Comparison of ENCODE assay signal across 8 mouse cellular contexts in the genomic region with DNA sequence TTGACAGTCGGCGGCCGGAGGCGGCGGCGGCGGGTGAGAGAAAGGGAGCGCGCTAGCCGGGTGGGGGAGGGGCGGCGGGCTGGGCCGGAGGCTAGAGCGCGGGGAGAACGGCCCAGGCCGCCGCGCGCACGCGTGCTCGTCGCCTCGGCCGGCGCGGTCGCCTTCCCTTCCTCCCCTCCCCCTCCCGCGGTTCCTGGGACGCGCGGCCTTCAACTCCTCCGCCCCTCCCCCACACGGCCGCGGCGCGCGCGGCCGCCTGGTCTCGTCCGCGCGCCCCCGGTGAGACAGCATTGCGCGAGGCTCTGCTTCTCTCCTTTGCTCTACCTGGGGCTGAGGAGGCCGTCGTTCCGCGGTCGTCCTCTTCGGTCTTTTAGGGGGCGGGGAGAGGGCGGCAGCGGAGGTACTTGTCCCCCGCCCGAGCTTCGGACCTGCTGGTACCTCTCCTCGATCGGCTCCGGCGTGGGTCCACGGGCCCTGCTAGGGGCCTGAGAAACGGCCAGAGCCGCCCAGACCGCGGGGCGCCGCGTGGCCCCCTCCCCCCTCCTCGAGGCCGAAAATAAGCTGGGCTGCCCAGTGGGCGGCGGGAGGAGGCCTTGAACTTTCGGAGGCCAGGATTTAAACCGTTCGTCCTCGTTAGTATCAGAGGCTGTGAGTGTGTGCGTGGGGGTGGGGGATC. TPM values are rescaled to one million over a fixed set of nuclear protein-coding genes. Genes with fewer than 3 reads are reported as not detected.
DNase-seq lines count a peak whose midpoint lies in the region; ATAC-seq and TF ChIP-seq lines count a peak whose summit lies in the region.

No protein-coding gene starts in this region.

- WGBS in kidney, adult 2 months, result under 1% methylated on average over 59 of the region's 83 CpGs
- under 1% methylated on average over 63 of the region's 83 CpGs for WGBS in hindbrain, embryonic 14.5 days
- under 1% methylated on average over 56 of the region's 83 CpGs for WGBS in limb, embryonic 13.5 days
- WGBS in midbrain, embryonic 12.5 days, result under 1% methylated on average over 59 of the region's 83 CpGs

- H3K36me3 ChIP-seq in kidney, adult 2 months (ENCODE audit: control insufficient read depth, insufficient read depth, low read length), result peaks cover under 1% of the 10 kb centered on the region; the same call in 1 of the 2 replicates
- peaks cover 14% of the 10 kb centered on the region for H3K36me3 ChIP-seq in hindbrain, embryonic 14.5 days (replicated peaks; ENCODE audit: control insufficient read depth, insufficient read depth)
- H3K36me3 ChIP-seq in limb, embryonic 13.5 days, result peaks cover 19% of the 10 kb centered on the region
- peaks cover 15% of the 10 kb centered on the region for H3K36me3 ChIP-seq in midbrain, embryonic 12.5 days
- peaks cover 2% of the 10 kb centered on the region for H3K36me3 ChIP-seq in splenic B cell, adult 2 months (ENCODE audit: control insufficient read depth, insufficient read depth, low read length, poor library complexity, severe bottlenecking)

- peak; percentile 46 for ATAC-seq in erythroid progenitor cell, adult 5-6 weeks (replicated peaks; ENCODE audit: low FRiP score, poor library complexity, severe bottlenecking)
- ATAC-seq in hindbrain, embryonic 14.5 days (ENCODE audit: low FRiP score), result peak; percentile 70
- ATAC-seq in limb, embryonic 13.5 days (ENCODE audit: low FRiP score, low read depth), result peak; percentile 54
- peak; percentile 74 for ATAC-seq in midbrain, embryonic 12.5 days (ENCODE audit: low FRiP score, low read depth)

- peak overlapping the region; percentile 93 for H3K27ac ChIP-seq in kidney, adult 2 months (ENCODE audit: insufficient read depth, low read depth, low read length)
- peak overlapping the region; percentile 98 for H3K27ac ChIP-seq in hindbrain, embryonic 14.5 days
- H3K27ac ChIP-seq in limb, embryonic 13.5 days, result peak overlapping the region; percentile 97
- peak overlapping the region; percentile 98 for H3K27ac ChIP-seq in midbrain, embryonic 12.5 days (replicated peaks)

- H3K9ac ChIP-seq in hindbrain, embryonic 14.5 days, result peak overlapping the region; percentile 95
- H3K9ac ChIP-seq in limb, embryonic 13.5 days, result peak overlapping the region; percentile 99
- peak overlapping the region; percentile 93 for H3K9ac ChIP-seq in midbrain, embryonic 12.5 days (replicated peaks)

- DNase-seq in kidney, adult 2 months, result peak; percentile 89
- no peak for DNase-seq in kidney, adult 11 months
- DNase-seq in c-Kit-negative CD71-positive TER-119-positive erythroid progenitor cells, embryonic 14.5 days (ENCODE audit: low read depth, low spot score), result peak; percentile 80
- peak; percentile 89 for DNase-seq in hindbrain, embryonic 14.5 days (ENCODE audit: low spot score)
- DNase-seq in splenic B cell, adult 2 months (ENCODE audit: low read depth, low spot score), result peak; percentile 80

- H3K9me3 ChIP-seq in hindbrain, embryonic 14.5 days (ENCODE audit: control insufficient read depth, low read length), result no peaks in the 10 kb centered on the region
- no peaks in the 10 kb centered on the region for H3K9me3 ChIP-seq in limb, embryonic 13.5 days
- no peaks in the 10 kb centered on the region for H3K9me3 ChIP-seq in midbrain, embryonic 12.5 days

- H3K27me3 ChIP-seq in kidney, adult 2 months (replicated peaks; ENCODE audit: control insufficient read depth, insufficient read depth, low read length), result no peaks in the 10 kb centered on the region
- H3K27me3 ChIP-seq in hindbrain, embryonic 14.5 days (ENCODE audit: control insufficient read depth, insufficient read depth, low read length), result no peaks in the 10 kb centered on the region
- no peaks in the 10 kb centered on the region for H3K27me3 ChIP-seq in limb, embryonic 13.5 days
- no peaks in the 10 kb centered on the region for H3K27me3 ChIP-seq in midbrain, embryonic 12.5 days
- no peaks in the 10 kb centered on the region for H3K27me3 ChIP-seq in splenic B cell, adult 2 months (ENCODE audit: control insufficient read depth, insufficient read depth, low read length, poor library complexity, severe bottlenecking)

- peak overlapping the region; percentile 76 for H3K4me2 ChIP-seq in hindbrain, embryonic 14.5 days (replicated peaks)
- H3K4me2 ChIP-seq in limb, embryonic 13.5 days (replicated peaks), result peak overlapping the region; percentile 95
- peak overlapping the region; percentile 92 for H3K4me2 ChIP-seq in midbrain, embryonic 12.5 days (replicated peaks)

- peak overlapping the region; percentile 99 for H3K4me3 ChIP-seq in kidney, adult 2 months (ENCODE audit: insufficient read depth, low read depth, low read length)
- H3K4me3 ChIP-seq in hindbrain, embryonic 14.5 days (replicated peaks; ENCODE audit: low read length), result peak overlapping the region; percentile 97
- H3K4me3 ChIP-seq in limb, embryonic 13.5 days, result peak overlapping the region; percentile 99
- H3K4me3 ChIP-seq in midbrain, embryonic 12.5 days, result peak overlapping the region; percentile 95

- H3K4me1 ChIP-seq in kidney, adult 2 months (ENCODE audit: control insufficient read depth, insufficient read depth, low read length), result peaks cover 10% of the 10 kb centered on the region
- H3K4me1 ChIP-seq in hindbrain, embryonic 14.5 days (replicated peaks; ENCODE audit: control insufficient read depth, insufficient read depth, low read length), result peaks cover 34% of the 10 kb centered on the region
- peaks cover 32% of the 10 kb centered on the region for H3K4me1 ChIP-seq in limb, embryonic 13.5 days
- H3K4me1 ChIP-seq in midbrain, embryonic 12.5 days, result peaks cover 33% of the 10 kb centered on the region

- no peak for TF ChIP-seq CTCF in kidney, adult 2 months (conservative IDR thresholded peaks at IDR 0.05; ENCODE audit: insufficient read depth, insufficient read length, low read depth, low read length)

- no peak for TF ChIP-seq POLR2A in kidney, adult 2 months (IDR thresholded peaks at IDR 0.05; ENCODE audit: low read depth, low read length)

RNA-seq across cellular contexts. Expression of gene Srrm2, which starts 13.2 kb away (rescaled TPM):
- 394 and 443 TPM in 2 replicates for polyA plus RNA-seq in kidney, adult 2 months (2012; rRNA removed)
- 468 and 572 TPM in 2 replicates for total RNA-seq in erythroid progenitor cell, adult 5-6 weeks (2015; ENCODE audit: low replicate concordance)
- 294 and 325 TPM in 2 replicates for total RNA-seq in erythroid progenitor cell, adult 5-6 weeks (2017; ENCODE audit: low replicate concordance)
- polyA plus RNA-seq in hindbrain, embryonic 14.5 days (2014; fragmentation: Nextera tagmentation; extraction: Ambion mirVana), result 390 and 455 TPM in 2 replicates
- polyA plus RNA-seq in limb, embryonic 13.5 days (2015; fragmentation: Nextera tagmentation; extraction: Ambion mirVana), result 606 and 615 TPM in 2 replicates
- polyA plus RNA-seq in midbrain, embryonic 12.5 days (2016; fragmentation: Nextera tagmentation; extraction: Ambion mirVana), result 736 and 744 TPM in 2 replicates

RNA-seq across cellular contexts. Expression of gene Flywch2, which starts 17.6 kb away (rescaled TPM):
- polyA plus RNA-seq in kidney, adult 2 months (2012; rRNA removed), result 9.3 and 12.2 TPM in 2 replicates
- not detected in 2 replicates for total RNA-seq in erythroid progenitor cell, adult 5-6 weeks (2015; ENCODE audit: low replicate concordance)
- total RNA-seq in erythroid progenitor cell, adult 5-6 weeks (2017; ENCODE audit: low replicate concordance), result not detected in 2 replicates
- 75.4 and 78.4 TPM in 2 replicates for polyA plus RNA-seq in hindbrain, embryonic 14.5 days (2014; fragmentation: Nextera tagmentation; extraction: Ambion mirVana)
- 68.0 and 70.5 TPM in 2 replicates for polyA plus RNA-seq in limb, embryonic 13.5 days (2015; fragmentation: Nextera tagmentation; extraction: Ambion mirVana)
- polyA plus RNA-seq in midbrain, embryonic 12.5 days (2016; fragmentation: Nextera tagmentation; extraction: Ambion mirVana), result 33.6 and 37.2 TPM in 2 replicates

RNA-seq across cellular contexts. Expression of gene Elob, which starts 25.4 kb away (rescaled TPM):
- 687 and 762 TPM in 2 replicates for polyA plus RNA-seq in kidney, adult 2 months (2012; rRNA removed)
- total RNA-seq in erythroid progenitor cell, adult 5-6 weeks (2015; ENCODE audit: low replicate concordance), result 137 and 167 TPM in 2 replicates
- total RNA-seq in erythroid progenitor cell, adult 5-6 weeks (2017; ENCODE audit: low replicate concordance), result 51.7 and 117 TPM in 2 replicates
- polyA plus RNA-seq in hindbrain, embryonic 14.5 days (2014; fragmentation: Nextera tagmentation; extraction: Ambion mirVana), result 1,176 and 1,404 TPM in 2 replicates
- 1,219 and 1,256 TPM in 2 replicates for polyA plus RNA-seq in limb, embryonic 13.5 days (2015; fragmentation: Nextera tagmentation; extraction: Ambion mirVana)
- polyA plus RNA-seq in midbrain, embryonic 12.5 days (2016; fragmentation: Nextera tagmentation; extraction: Ambion mirVana), result 1,125 and 1,165 TPM in 2 replicates

RNA-seq across cellular contexts. Expression of gene Flywch1, which starts 32.1 kb away (rescaled TPM):
- 41.7 and 45.2 TPM in 2 replicates for polyA plus RNA-seq in kidney, adult 2 months (2012; rRNA removed)
- 2.1 and 2.9 TPM in 2 replicates for total RNA-seq in erythroid progenitor cell, adult 5-6 weeks (2015; ENCODE audit: low replicate concordance)
- total RNA-seq in erythroid progenitor cell, adult 5-6 weeks (2017; ENCODE audit: low replicate concordance), result 3.4 and 14.2 TPM in 2 replicates
- polyA plus RNA-seq in hindbrain, embryonic 14.5 days (2014; fragmentation: Nextera tagmentation; extraction: Ambion mirVana), result 179 and 183 TPM in 2 replicates
- polyA plus RNA-seq in limb, embryonic 13.5 days (2015; fragmentation: Nextera tagmentation; extraction: Ambion mirVana), result 103 and 107 TPM in 2 replicates
- polyA plus RNA-seq in midbrain, embryonic 12.5 days (2016; fragmentation: Nextera tagmentation; extraction: Ambion mirVana), result 212 and 220 TPM in 2 replicates

RNA-seq across cellular contexts. Expression of gene Prss33, which starts 32.4 kb away (rescaled TPM):
- not detected in 2 replicates for polyA plus RNA-seq in kidney, adult 2 months (2012; rRNA removed)
- not detected in 2 replicates for total RNA-seq in erythroid progenitor cell, adult 5-6 weeks (2015; ENCODE audit: low replicate concordance)
- not detected in 2 replicates for total RNA-seq in erythroid progenitor cell, adult 5-6 weeks (2017; ENCODE audit: low replicate concordance)
- not detected in 2 replicates for polyA plus RNA-seq in hindbrain, embryonic 14.5 days (2014; fragmentation: Nextera tagmentation; extraction: Ambion mirVana)
- polyA plus RNA-seq in limb, embryonic 13.5 days (2015; fragmentation: Nextera tagmentation; extraction: Ambion mirVana), result not detected in 2 replicates
- 0.48 and 0.76 TPM in 2 replicates for polyA plus RNA-seq in midbrain, embryonic 12.5 days (2016; fragmentation: Nextera tagmentation; extraction: Ambion mirVana)
